20 mouse cellular contexts compared by ENCODE assay signal in genomic region chr8:81784775-81785174, GRCm38 (mm10).
DNase-seq lines count a peak whose midpoint lies in the region; ATAC-seq and TF ChIP-seq lines count a peak whose summit lies in the region.
"Had no signal": no experiment of that assay in that cellular context is flagged by ENCODE, and none has a peak within 500 bp of the region (broad histone marks: within the 10 kb centered on the region; RNA-seq: fewer than 3 reads in every experiment).

No protein-coding gene starts in this region.

- TF ChIP-seq EP300 in heart, postnatal 0 days (IDR thresholded peaks at IDR 0.05; ENCODE audit: low read depth), result no peak

- H3K9me3 ChIP-seq in heart, embryonic 13.5 days, result no peaks in the 10 kb centered on the region
- H3K9me3 ChIP-seq in heart, postnatal 0 days (replicated peaks; ENCODE audit: control insufficient read depth, low read length), result no peaks in the 10 kb centered on the region
- H3K9me3 ChIP-seq in forebrain, embryonic 14.5 days (replicated peaks; ENCODE audit: control insufficient read depth, low read length), result no peaks in the 10 kb centered on the region
- H3K9me3 ChIP-seq: embryonic facial prominence, embryonic 10.5 days; forebrain, embryonic 13.5 days; G1E; heart, embryonic 10.5 days; hindbrain, embryonic 12.5 days; intestine, embryonic 15.5 days had no signal

- no peak overlapping the region for H3K9ac ChIP-seq in heart, embryonic 13.5 days
- no peak overlapping the region for H3K9ac ChIP-seq in heart, postnatal 0 days (replicated peaks; ENCODE audit: low read depth, low read length)
- H3K9ac ChIP-seq in forebrain, embryonic 14.5 days (ENCODE audit: low read length), result no peak overlapping the region
- H3K9ac ChIP-seq: forebrain, embryonic 13.5 days; hindbrain, embryonic 12.5 days; intestine, embryonic 15.5 days had no signal

- H3K36me3 ChIP-seq in heart, embryonic 13.5 days, result no peaks in the 10 kb centered on the region
- no peaks in the 10 kb centered on the region for H3K36me3 ChIP-seq in heart, postnatal 0 days (replicated peaks; ENCODE audit: control insufficient read depth, insufficient read depth, low read length)
- no peaks in the 10 kb centered on the region for H3K36me3 ChIP-seq in forebrain, embryonic 14.5 days (ENCODE audit: control insufficient read depth, insufficient read depth, low read length)
- H3K36me3 ChIP-seq: embryonic facial prominence, embryonic 10.5 days; heart, embryonic 10.5 days; hindbrain, embryonic 12.5 days; intestine, embryonic 15.5 days had no signal

- no peak overlapping the region for H3K4me3 ChIP-seq in heart, embryonic 13.5 days
- no peak overlapping the region for H3K4me3 ChIP-seq in heart, postnatal 0 days (ENCODE audit: low read depth, low read length)
- H3K4me3 ChIP-seq in forebrain, embryonic 14.5 days (ENCODE audit: low read depth, low read length), result no peak overlapping the region
- H3K4me3 ChIP-seq: embryonic facial prominence, embryonic 10.5 days; forebrain, embryonic 13.5 days; heart, embryonic 10.5 days; hindbrain, embryonic 12.5 days; intestine, embryonic 15.5 days had no signal

- no peak for TF ChIP-seq CTCF in heart, postnatal 0 days (IDR thresholded peaks at IDR 0.05; ENCODE audit: low read depth)

- peaks cover 16% of the 10 kb centered on the region for H3K4me1 ChIP-seq in heart, embryonic 13.5 days
- peaks cover 20% of the 10 kb centered on the region for H3K4me1 ChIP-seq in heart, postnatal 0 days (ENCODE audit: control insufficient read depth, insufficient read depth)
- no peaks in the 10 kb centered on the region for H3K4me1 ChIP-seq in forebrain, embryonic 14.5 days (ENCODE audit: control insufficient read depth, insufficient read depth, low read length)
- H3K4me1 ChIP-seq: forebrain, embryonic 13.5 days; heart, embryonic 10.5 days; hindbrain, embryonic 12.5 days; intestine, embryonic 15.5 days had no signal

- no peaks in the 10 kb centered on the region for H3K27me3 ChIP-seq in heart, embryonic 13.5 days (replicated peaks)
- no peaks in the 10 kb centered on the region for H3K27me3 ChIP-seq in heart, postnatal 0 days (ENCODE audit: control insufficient read depth, insufficient read depth, low read length)
- no peaks in the 10 kb centered on the region for H3K27me3 ChIP-seq in forebrain, embryonic 14.5 days (replicated peaks; ENCODE audit: control insufficient read depth, insufficient read depth, low read length)
- H3K27me3 ChIP-seq: forebrain, embryonic 13.5 days; hindbrain, embryonic 12.5 days; intestine, embryonic 15.5 days had no signal

- peak overlapping the region; percentile 61 for H3K27ac ChIP-seq in heart, embryonic 13.5 days (replicated peaks)
- H3K27ac ChIP-seq in heart, postnatal 0 days (ENCODE audit: low read depth), result peak overlapping the region; percentile 76
- H3K27ac ChIP-seq in forebrain, embryonic 14.5 days (ENCODE audit: low read depth, low read length), result no peak overlapping the region
- H3K27ac ChIP-seq: forebrain, embryonic 13.5 days; heart, embryonic 10.5 days; hindbrain, embryonic 12.5 days; intestine, embryonic 15.5 days had no signal

- no peak for ATAC-seq in heart, embryonic 13.5 days (ENCODE audit: extremely low read depth, insufficient number of reproducible peaks, low FRiP score, low TSS enrichment)
- ATAC-seq in heart, postnatal 0 days (ENCODE audit: insufficient read depth, low read depth), result peak; percentile 79
- ATAC-seq in inflammation-experienced regulatory T-cells, adult 6 months, result peak; percentile 14
- no peak for ATAC-seq in forebrain, embryonic 14.5 days
- ATAC-seq: forebrain, embryonic 13.5 days; hindbrain, embryonic 16.5 days; intestine, embryonic 15.5 days had no signal

- H3K4me2 ChIP-seq in heart, embryonic 13.5 days, result no peak overlapping the region
- no peak overlapping the region for H3K4me2 ChIP-seq in heart, postnatal 0 days (ENCODE audit: low read depth, low read length)
- H3K4me2 ChIP-seq in forebrain, embryonic 14.5 days (ENCODE audit: low read length), result no peak overlapping the region
- H3K4me2 ChIP-seq: forebrain, embryonic 13.5 days; hindbrain, embryonic 12.5 days; intestine, embryonic 15.5 days had no signal

- DNase-seq in heart, adult 11 months, result no peak
- DNase-seq in heart, postnatal 0 days (ENCODE audit: low spot score), result peak; percentile 34
- DNase-seq in heart, adult 8-10 months (ENCODE audit: low spot score), result no peak
- DNase-seq in NIH3T3 (ENCODE audit: low read depth), result peak; percentile 36
- no peak for DNase-seq in right cerebral cortex, postnatal 10 days (ENCODE audit: low spot score in 2 of 2)
- DNase-seq in forebrain, embryonic 14.5 days (ENCODE audit: low spot score), result no peak
- DNase-seq: adrenal gland, postnatal 14 days; cerebellum, adult 18-20 months; cerebellum, postnatal 10 days; heart, postnatal 4 days; kidney, adult 2 months had no signal

- 62% methylated on average over 3 of the region's 3 CpGs for WGBS in heart, embryonic 13.5 days
- 39% methylated on average over 3 of the region's 3 CpGs for WGBS in heart, postnatal 0 days
- 91% methylated on average over 3 of the region's 3 CpGs for WGBS in forebrain, embryonic 14.5 days

Comparison
In these comparisons a context has a peak if more than half of its experiments do, and no peak if none do; other contexts are left out.
1. ATAC-seq: peak in heart, postnatal 0 days (single experiment) and inflammation-experienced regulatory T-cells, adult 6 months (single experiment); none in heart, embryonic 13.5 days (single experiment) and forebrain, embryonic 14.5 days (single experiment).
2. DNase-seq: peak in heart, postnatal 0 days (single experiment) and NIH3T3 (single experiment); none in heart, adult 11 months (single experiment), heart, adult 8-10 months (single experiment), right cerebral cortex, postnatal 10 days (0 of 2) and forebrain, embryonic 14.5 days (single experiment).